Mouse (Mus musculus) bone marrow, adult 2 months (tissue): ENCODE data around the gene Ppm1k. TPM values are rescaled to one million over a fixed set of nuclear protein-coding genes. Genes with fewer than 3 reads are reported as not detected.

ENCODE experiments used
- H3K27ac ChIP-seq: fragments of 200-500 bp; 2 replicates; pipeline ENCODE4 v1.5.1; 2012; ENCODE audit warnings: low read depth, mild to moderate bottlenecking, control low read depth, inconsistent platforms, low read length; ENCODE audit not compliant: control insufficient read depth, poor library complexity, insufficient read depth
- H3K4me1 ChIP-seq: fragments of 200-500 bp; 2 replicates; pipeline ENCODE4 v1.6.1; 2011; ENCODE audit warnings: low read length; ENCODE audit not compliant: control insufficient read depth, insufficient read depth
- H3K4me3 ChIP-seq: fragments of 200-500 bp; replicated peaks from 2 replicates; pipeline ENCODE3; 2011; ENCODE audit warnings: mild to moderate bottlenecking, low read depth, low read length, control low read depth; ENCODE audit not compliant: control insufficient read depth
- CTCF ChIP-seq: fragments of 200-500 bp; IDR thresholded peaks from 2 replicates; pipeline ENCODE4 v1.5.1; 2011; ENCODE audit warnings: low read length, control low read depth; ENCODE audit not compliant: control insufficient read depth, insufficient read depth
- POLR2A ChIP-seq: fragments of 200-500 bp; IDR thresholded peaks from 2 replicates; pipeline ENCODE4 v1.6.1; 2011; ENCODE audit warnings: low read depth, mild to moderate bottlenecking, control low read depth, low read length, borderline replicate concordance; ENCODE audit not compliant: control insufficient read depth
- WGBS: fragments of 180-500 bp; shearing (Covaris S2); methylation state at CpG from one replicate; pipeline ENCODE4 v1.1.7; 2018; 5-methylcytosine and 5-hydroxymethylcytosine counted together
- polyA plus RNA-seq: library from polyadenylated mRNA; stranded (reverse); fragments of >200 nt; gene quantifications from 2 replicates; pipeline ENCODE4 v1.2.4, GENCODE M21; 2011; ENCODE audit warnings: low replicate concordance; ENCODE audit not compliant: missing spikeins, insufficient read depth, insufficient read length

The Ppm1k gene
- polyA plus RNA-seq, 1 experiment = 3.0 TPM

DNA sequence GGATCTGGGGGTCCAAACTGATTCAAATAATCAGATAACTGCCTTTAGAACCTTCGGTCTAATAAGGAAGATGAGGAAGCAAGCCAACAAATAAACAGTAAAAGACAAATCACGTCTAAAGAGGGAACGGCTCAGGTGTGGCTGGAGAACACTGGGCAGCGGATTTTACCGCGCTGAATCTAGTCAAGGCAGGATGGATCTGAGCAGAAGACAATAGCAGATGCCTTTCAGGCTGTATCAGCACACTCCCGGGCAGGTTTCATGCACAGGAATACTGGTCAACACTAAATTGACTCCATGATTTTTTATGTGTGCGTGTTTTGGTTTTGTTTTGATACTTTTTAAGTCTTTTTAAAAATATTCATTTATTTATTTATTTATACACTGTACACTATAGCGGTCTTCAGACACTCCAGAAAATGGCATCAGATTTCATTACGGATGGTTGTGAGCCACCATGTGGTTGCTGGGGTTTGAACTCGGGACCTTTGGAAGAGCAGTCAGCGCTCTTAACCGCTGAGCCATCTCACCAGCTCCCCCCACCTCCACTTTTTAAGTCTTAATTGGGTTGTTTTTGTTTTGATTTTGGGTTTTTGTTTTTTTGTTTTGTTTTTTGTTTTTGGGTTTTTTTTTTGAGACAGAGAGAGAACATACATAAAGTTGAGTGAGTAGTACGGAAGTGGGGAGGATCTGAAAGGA is 852 bp upstream of the Ppm1k start:
- peak overlapping the region; percentile 67; the same call in 1 of the 2 replicates for H3K27ac ChIP-seq
- no peaks in the 10 kb centered on the region; the same call in 1 of the 2 replicates for H3K4me1 ChIP-seq
- 17% methylated on average over 14 of the region's 14 CpGs for whole genome bisulfite sequencing
- TF ChIP-seq POLR2A (no peak), CTCF (peak; percentile 8; the same call in 1 of the 2 replicates)
- H3K4me3 ChIP-seq = peak overlapping the region; percentile 81

DNA sequence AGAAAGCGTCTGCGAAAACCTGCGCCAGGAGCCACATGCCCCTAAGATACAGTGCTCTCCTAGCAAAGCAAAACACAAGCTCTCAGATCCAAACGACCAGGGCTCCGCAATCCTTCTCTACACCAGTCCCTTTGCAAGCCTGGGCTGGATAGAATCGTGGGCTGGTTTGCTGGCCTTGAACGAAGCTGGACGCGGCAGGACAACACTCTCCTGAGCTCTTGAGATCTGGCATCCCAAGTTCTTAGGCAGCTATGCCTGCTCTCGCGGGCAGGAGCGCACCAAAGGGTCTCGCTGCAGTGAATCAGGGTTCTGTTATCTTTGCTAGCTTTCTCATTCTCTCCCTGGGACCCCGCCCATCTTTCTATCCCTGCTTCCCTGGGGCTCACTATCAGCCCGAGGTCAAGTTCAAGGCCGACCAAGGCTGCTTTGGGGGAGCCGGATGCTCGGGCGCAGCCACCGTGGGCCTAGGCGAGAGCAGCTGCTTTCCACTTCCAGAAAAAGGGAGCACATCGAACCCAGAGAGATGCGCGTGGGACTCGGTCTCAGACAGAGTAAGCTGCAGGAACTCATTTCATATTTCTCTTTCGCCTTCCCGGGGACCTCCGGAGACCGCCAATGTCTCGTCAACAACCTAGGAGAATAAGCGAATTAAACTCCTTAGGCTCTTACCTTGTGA is 519 bp downstream of the Ppm1k start:
- TF ChIP-seq CTCF (no peak), POLR2A (no peak; the same call in 1 of the 2 replicates)
- under 1% methylated on average over 31 of the region's 31 CpGs for WGBS
- peak overlapping the region; percentile 37 for H3K27ac ChIP-seq
- peak overlapping the region; percentile 81 for H3K4me3 ChIP-seq
- H3K4me1 ChIP-seq = no peaks in the 10 kb centered on the region

DNA sequence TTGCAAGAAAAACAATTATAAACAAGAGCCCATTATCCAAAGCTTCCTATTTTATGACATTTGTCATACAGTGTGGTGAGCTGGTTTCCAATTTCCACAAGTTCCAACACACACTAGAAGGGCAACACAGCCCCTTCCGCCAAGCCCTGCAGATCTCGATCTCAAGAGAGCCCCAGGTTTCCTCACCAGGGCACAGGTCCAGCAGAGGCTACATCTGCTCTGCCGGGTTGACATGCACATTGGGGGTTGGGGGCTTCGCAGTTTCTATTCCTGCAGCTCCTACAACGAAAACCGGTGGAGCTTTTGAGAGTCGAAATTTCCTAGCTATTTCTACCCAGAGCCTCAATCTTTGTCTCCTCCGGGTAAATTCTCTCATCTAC is 1.0 kb downstream of the Ppm1k start:
- no peaks in the 10 kb centered on the region for H3K4me1 ChIP-seq
- no peak overlapping the region for H3K27ac ChIP-seq
- H3K4me3 ChIP-seq = peak overlapping the region; percentile 81
- TF ChIP-seq POLR2A (no peak), CTCF (no peak)
- WGBS = 1% methylated on average over 8 of the region's 8 CpGs

DNA sequence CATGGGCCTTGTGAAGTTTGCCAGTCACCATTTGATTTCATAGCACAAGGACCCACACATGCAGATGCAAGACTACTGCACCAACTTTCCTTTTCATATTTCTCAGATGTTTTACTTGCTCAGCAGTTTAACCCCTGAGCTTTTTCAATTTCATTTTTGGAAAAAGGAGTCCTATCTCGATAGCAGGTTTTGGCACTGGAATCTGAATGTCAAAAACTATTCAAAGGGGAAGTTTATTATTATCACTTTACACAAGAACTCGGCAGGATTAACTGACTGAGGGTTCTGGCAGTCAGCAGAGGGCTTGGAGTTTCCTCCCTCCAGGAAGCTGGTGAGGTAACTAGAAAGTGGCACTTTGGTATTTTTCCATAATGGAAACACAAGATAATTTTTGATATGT is 1.9 kb downstream of the Ppm1k start:
- Histone ChIP-seq H3K4me3 (no peak overlapping the region), H3K4me1 (no peaks in the 10 kb centered on the region), H3K27ac (no peak overlapping the region)
- TF ChIP-seq CTCF = no peak
- TF ChIP-seq POLR2A = no peak
- 4% methylated on average over 2 of the region's 2 CpGs for WGBS

DNA sequence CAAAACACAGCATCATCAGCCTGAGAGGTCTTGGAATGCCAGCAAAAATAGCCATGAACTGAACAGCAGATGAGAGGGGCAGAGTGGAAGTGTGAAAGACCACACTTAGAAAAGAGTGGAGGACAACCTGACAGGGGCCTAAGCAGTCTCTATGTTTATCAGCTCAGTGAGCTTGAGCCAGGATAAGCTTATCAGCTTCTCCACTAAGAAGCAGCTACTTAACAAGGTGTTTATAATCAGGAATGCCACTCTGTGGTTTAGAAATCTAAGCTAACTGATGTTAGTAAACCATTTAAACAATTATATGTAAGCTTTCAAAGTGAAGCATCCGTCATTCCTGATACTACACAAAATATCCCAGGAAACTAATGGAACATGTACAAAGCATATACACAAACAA is 3.2 kb downstream of the Ppm1k start:
- WGBS = 62% methylated on average over 1 of the region's 1 CpGs
- Histone ChIP-seq H3K27ac (no peak overlapping the region), H3K4me1 (no peaks in the 10 kb centered on the region), H3K4me3 (no peak overlapping the region)
- TF ChIP-seq CTCF (no peak), POLR2A (no peak)

DNA sequence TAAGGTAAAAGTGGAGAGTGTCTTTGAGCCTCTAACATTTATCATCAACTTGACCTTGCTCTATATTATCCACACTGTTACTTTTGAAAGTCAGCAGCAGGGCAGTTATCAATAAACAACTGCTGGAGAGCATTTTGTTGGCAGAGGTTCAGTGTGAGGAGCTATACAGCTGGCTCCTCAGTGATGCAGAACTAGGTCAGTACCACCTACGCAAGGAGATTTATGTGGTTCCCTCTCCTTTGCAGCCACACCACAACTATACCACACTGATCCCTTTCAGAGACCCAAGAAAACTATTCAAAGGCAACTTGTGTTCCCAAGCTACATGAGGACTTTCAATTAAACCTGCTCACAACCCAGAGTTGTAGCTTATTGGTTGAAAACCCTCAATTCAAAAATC is 3.8 kb downstream of the Ppm1k start:
- Histone ChIP-seq H3K4me3 (no peak overlapping the region), H3K4me1 (no peaks in the 10 kb centered on the region), H3K27ac (no peak overlapping the region)
- WGBS = 48% methylated on average over 1 of the region's 1 CpGs
- no peak for TF ChIP-seq POLR2A
- TF ChIP-seq CTCF = no peak

DNA sequence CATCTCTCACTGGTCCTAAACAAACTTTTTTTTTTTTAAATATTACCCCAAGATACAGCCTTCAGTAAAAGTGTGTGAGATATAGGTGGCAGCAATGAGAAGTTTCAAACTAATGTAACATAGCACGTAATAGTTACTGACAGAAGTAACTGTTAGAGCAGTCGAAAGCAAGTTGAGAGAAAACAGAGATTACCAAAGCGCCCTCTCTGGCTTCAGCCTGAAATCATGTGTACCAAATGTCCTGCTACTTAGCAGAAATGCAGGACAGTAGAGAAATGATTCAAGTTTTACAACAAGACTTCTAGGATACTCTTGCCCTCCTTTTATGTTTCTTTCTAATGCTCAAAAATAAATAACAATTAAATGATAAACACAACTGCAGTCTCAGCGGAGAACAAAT is 4.3 kb downstream of the Ppm1k start:
- no peak for TF ChIP-seq POLR2A
- TF ChIP-seq CTCF = no peak
- no peak overlapping the region for H3K4me3 ChIP-seq
- 61% methylated on average over 4 of the region's 4 CpGs for WGBS
- H3K27ac ChIP-seq = no peak overlapping the region
- H3K4me1 ChIP-seq = no peaks in the 10 kb centered on the region

DNA sequence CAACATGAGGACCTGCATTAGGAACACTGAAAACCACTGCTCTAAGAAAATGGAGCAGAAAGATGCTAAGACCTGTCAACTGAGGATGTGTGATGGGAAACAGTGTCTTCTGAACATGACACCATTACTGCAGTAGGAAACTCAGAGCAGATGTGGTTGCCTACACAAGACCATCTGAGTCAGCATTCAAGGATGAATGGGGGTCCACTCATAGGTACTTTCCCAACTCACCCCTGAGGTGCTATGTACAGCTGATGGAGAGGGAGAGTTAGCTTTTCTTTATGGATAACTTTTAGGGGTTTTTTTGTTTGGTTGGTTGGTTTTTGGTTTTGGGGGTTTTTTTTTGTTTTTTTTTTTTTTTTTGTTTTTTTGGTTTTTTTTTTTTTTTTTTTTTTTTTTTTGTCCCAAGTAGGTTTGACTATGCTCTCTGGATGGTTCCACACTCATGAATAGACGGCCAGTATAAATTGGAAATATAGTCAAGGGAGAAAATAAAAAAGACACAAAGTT is 5.9 kb downstream of the Ppm1k start:
- Histone ChIP-seq H3K27ac (no peak overlapping the region), H3K4me1 (no peaks in the 10 kb centered on the region), H3K4me3 (no peak overlapping the region)
- WGBS = 85% methylated on average over 1 of the region's 1 CpGs
- TF ChIP-seq POLR2A = no peak
- TF ChIP-seq CTCF = no peak
